Mouse (Mus musculus) heart, embryonic 14.5 days (tissue): ENCODE measurements around the gene Gm7145. TPM values are rescaled to one million over a fixed set of nuclear protein-coding genes. Genes with fewer than 3 reads are reported as not detected.
"Not testable (repeated sequence)": the region's sequence is repeated elsewhere in the genome, so short reads cannot be mapped to it uniquely, and the experiment has no call there.

Experiments used
- ATAC-seq: fragments of 200-750 bp; cut with Nextera tagmentation; 2 replicates; pipeline ENCODE4 v1.8.0; 2017; ENCODE audit warnings: low read depth, moderate TSS enrichment; ENCODE audit not compliant: insufficient number of reproducible peaks, insufficient read depth, low FRiP score
- H3K27ac ChIP-seq, 2 experiments: fragments of 200-500 bp in 1 of 2; fragments of 300-500 bp in 1 of 2; sonication (generic) in 1 of 2; replicated peaks in 1 of 2; 2 replicates each; pipeline ENCODE4 v1.5.1; 2012 to 2014; ENCODE audit warnings: low read depth in 2 of 2, low read length in 2 of 2, control low read depth in 1 of 2, mild to moderate bottlenecking in 1 of 2, mixed read lengths in 1 of 2; ENCODE audit not compliant: control insufficient read depth in 1 of 2, insufficient read depth in 1 of 2
- H3K27me3 ChIP-seq: fragments of 300-500 bp; sonication (generic); 2 replicates; pipeline ENCODE4 v1.6.1; 2014; ENCODE audit warnings: mild to moderate bottlenecking, low read length, control low read depth; ENCODE audit not compliant: control insufficient read depth, insufficient read depth
- H3K36me3 ChIP-seq: fragments of 300-500 bp; sonication (generic); 2 replicates; pipeline ENCODE4 v1.6.1; 2014; ENCODE audit warnings: mild to moderate bottlenecking, control low read depth, low read length, mixed read lengths; ENCODE audit not compliant: control insufficient read depth, insufficient read depth
- H3K4me1 ChIP-seq, 2 experiments: fragments of 200-500 bp in 1 of 2; fragments of 300-500 bp in 1 of 2; sonication (generic) in 1 of 2; 2 replicates each; pipeline ENCODE4 v1.6.1; 2012 to 2014; ENCODE audit warnings: low read length in 2 of 2, control low read depth in 1 of 2, mixed read lengths in 1 of 2; ENCODE audit not compliant: control insufficient read depth in 2 of 2, insufficient read depth in 2 of 2
- H3K4me2 ChIP-seq: fragments of 300-500 bp; sonication (generic); 2 replicates; pipeline ENCODE4 v1.6.1; 2014; ENCODE audit warnings: mild to moderate bottlenecking, low read length
- H3K4me3 ChIP-seq, 2 experiments: fragments of 200-500 bp in 1 of 2; fragments of 300-500 bp in 1 of 2; sonication (generic) in 1 of 2; 2 replicates each; pipeline ENCODE4 v1.5.1; 2012 to 2014; ENCODE audit warnings: low read length in 2 of 2, mild to moderate bottlenecking in 2 of 2, control low read depth in 1 of 2, low read depth in 1 of 2, moderate library complexity in 1 of 2; ENCODE audit not compliant: control insufficient read depth in 1 of 2, insufficient read depth in 1 of 2
- H3K9ac ChIP-seq: fragments of 300-500 bp; sonication (generic); 2 replicates; pipeline ENCODE4 v1.6.1; 2014; ENCODE audit warnings: mild to moderate bottlenecking, low read length
- H3K9me3 ChIP-seq: fragments of 300-500 bp; sonication (generic); 2 replicates; pipeline ENCODE4 v1.6.1; 2016; ENCODE audit warnings: low read length, control low read depth; ENCODE audit not compliant: control insufficient read depth
- WGBS: fragments of 180-500 bp; shearing (Covaris S2); extraction: QIAGEN DNeasy Blood & Tissue Kit; methylation state at CpG from one replicate; pipeline ENCODE4 v1.1.7; 2014; 5-methylcytosine and 5-hydroxymethylcytosine counted together
- polyA plus RNA-seq: library from polyadenylated mRNA; unstranded; fragments of >200 nt; fragmentation: Nextera tagmentation; extraction: Ambion mirVana; gene quantifications from 2 replicates; pipeline ENCODE4 v1.2.1, GENCODE M21; 2014

Gm7145 gene
- polyA plus RNA-seq, result not detected in 2 replicates

GRCm38 (mm10) chr1:117965639-117966038 lies at the start of gene Gm7145:
Gene Gm7145 (plus strand): TSS chr1:117965939.
- no peak within 1 kb of the TSS for H3K4me2 ChIP-seq
- H3K9me3 ChIP-seq, result 0 out of 2 replicates have a peak, but pooled peaks cover 5% of the 10 kb centered on the region
- ATAC-seq, result no peak
- H3K27me3 ChIP-seq, result no peaks in the 10 kb centered on the region
- H3K4me1 ChIP-seq, result no peaks in the 10 kb centered on the region
- no peaks in the 10 kb centered on the region for H3K36me3 ChIP-seq
- H3K9ac ChIP-seq, result no peak within 1 kb of the TSS
- no peak within 1 kb of the TSS for H3K27ac ChIP-seq
- no peak within 1 kb of the TSS for H3K4me3 ChIP-seq
- 65% methylated on average over 4 of the region's 4 CpGs for WGBS

- H3K9ac ChIP-seq, H3K27me3 ChIP-seq, ATAC-seq, H3K9me3 ChIP-seq, H3K4me3 ChIP-seq, H3K4me2 ChIP-seq, H3K27ac ChIP-seq, H3K4me1 ChIP-seq, H3K36me3 ChIP-seq: not testable (repeated sequence)
- WGBS, result 50% methylated on average over 1 of the region's 1 CpGs
Measured at GRCm38 (mm10) chr1:117927715-117928114, 38.0 kb upstream of the Gm7145 start, which contains the start of gene Gm28168. Gene Gm28168 (plus strand): TSS chr1:117928015.

GRCm38 (mm10) chr1:118003876-118004275 lies 38.1 kb downstream of the Gm7145 start:
- H3K4me3 ChIP-seq, H3K27me3 ChIP-seq, ATAC-seq, H3K4me1 ChIP-seq, H3K36me3 ChIP-seq, H3K4me2 ChIP-seq, H3K9me3 ChIP-seq, H3K27ac ChIP-seq, H3K9ac ChIP-seq: not testable (repeated sequence)

- not testable (repeated sequence) for H3K9ac ChIP-seq, H3K4me1 ChIP-seq, H3K27ac ChIP-seq, H3K36me3 ChIP-seq, ATAC-seq, H3K27me3 ChIP-seq, H3K4me3 ChIP-seq, H3K9me3 ChIP-seq, H3K4me2 ChIP-seq
- 26% methylated on average over 8 of the region's 8 CpGs for WGBS
Measured at GRCm38 (mm10) chr1:118012736-118013135, 47.0 kb downstream of the Gm7145 start.

Other genes starting within 250 kb of the Gm7145 start
- gene B020011L13Rik, start 184.8 kb upstream of the Gm7145 start, polyA plus RNA-seq, result not detected in 2 replicates
- gene Gm28360, start 135.9 kb upstream of the Gm7145 start, polyA plus RNA-seq, result not detected in 2 replicates
- not detected in 2 replicates for gene Gm28168, start 37.9 kb upstream of the Gm7145 start, polyA plus RNA-seq
- gene Gm29106, start 210.6 kb downstream of the Gm7145 start, polyA plus RNA-seq, result 0.12 TPM in 1 of 2 replicates, not detected in the other